Mouse (Mus musculus): ENCODE data around the gene Chgb.

Gene Chgb

GRCm38 (mm10) chr2:132841071-132841470, 60.0 kb downstream of the Chgb start:
- no peak for DNase-seq (ENCODE audit: extremely low spot score, low read depth, low spot score)
